Mouse (Mus musculus): ENCODE results near the gene St3gal3.

The St3gal3 gene

DNA sequence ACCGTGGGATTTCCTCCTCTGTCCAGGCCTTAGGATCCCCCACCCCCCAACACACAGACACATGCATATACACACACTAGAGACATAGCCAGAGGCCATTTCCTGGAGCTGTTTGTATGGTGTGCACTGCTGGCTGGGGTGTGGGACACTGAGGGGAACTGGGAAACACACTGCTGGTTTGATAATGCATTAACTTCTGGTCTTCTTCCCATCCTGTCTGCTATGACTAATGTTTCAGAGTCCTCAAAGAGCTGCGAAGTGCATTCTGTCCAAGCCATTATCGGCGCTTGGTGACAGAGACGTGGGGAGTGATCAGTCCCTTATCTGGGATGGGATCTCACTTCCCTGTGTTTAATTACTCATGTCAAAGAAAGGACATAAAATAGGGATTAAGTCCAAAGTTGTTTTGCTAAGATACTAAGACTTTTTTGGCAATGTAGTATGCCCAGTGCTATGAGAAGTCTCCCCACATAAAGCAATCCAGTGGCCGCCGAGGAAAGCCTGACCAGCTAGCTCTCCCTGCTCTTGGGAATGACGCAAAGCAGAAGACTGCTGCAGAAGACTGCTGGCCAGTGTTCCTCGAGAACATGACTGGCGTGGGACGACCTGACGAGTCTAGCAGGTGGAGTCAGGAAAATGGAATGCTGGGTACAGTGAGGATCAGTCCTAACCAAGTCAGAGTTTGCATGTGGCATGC, 85.0 kb downstream of the St3gal3 start:
- DNase-seq: no peak

GRCm38 (mm10) chr4:118044510-118044909, 90.2 kb downstream of the St3gal3 start:
- no peak for DNase-seq

DNA sequence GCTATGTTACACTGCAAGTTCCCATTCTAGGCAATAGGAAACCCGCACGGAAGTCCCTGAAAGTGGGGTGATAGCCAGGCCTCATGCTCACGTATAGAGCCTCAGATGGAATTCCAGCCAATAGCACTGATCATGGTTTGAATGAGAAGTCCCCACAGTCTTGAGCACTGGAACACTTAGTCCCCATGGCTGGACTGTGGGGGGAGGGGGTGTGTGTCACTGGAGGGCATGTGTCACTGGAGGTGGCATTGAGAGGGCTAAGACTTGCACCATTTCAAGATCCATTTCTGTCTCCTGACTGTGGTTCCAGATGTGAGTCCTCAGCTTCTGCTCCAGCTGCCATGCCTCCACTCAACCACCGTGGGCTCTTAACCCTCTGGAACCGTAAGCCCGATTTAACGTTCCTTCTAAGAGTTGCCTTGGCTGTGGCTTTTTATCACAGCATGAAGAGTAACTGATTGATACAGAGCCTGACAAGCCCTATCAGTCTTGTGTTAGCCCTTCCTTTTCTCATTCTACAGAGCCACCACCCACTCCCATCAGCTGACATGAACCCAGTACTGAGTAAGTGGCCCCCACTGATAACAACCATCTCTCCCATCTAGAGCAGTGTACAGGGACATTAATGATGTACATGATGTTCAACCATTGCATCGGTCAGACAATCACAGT, 91.2 kb downstream of the St3gal3 start:
- DNase-seq: no peak

GRCm38 (mm10) chr4:118042671-118043320, 91.9 kb downstream of the St3gal3 start:
- DNase-seq: peak; percentile 87

GRCm38 (mm10) chr4:118041145-118041544, 93.6 kb downstream of the St3gal3 start:
- no peak for DNase-seq

- DNase-seq: no peak
These were observed 94.1 kb downstream of the St3gal3 start for GRCm38 (mm10) chr4:118040650-118041049.

- DNase-seq: no peak
These were observed 94.8 kb downstream of the St3gal3 start for GRCm38 (mm10) chr4:118039964-118040363.

DNA sequence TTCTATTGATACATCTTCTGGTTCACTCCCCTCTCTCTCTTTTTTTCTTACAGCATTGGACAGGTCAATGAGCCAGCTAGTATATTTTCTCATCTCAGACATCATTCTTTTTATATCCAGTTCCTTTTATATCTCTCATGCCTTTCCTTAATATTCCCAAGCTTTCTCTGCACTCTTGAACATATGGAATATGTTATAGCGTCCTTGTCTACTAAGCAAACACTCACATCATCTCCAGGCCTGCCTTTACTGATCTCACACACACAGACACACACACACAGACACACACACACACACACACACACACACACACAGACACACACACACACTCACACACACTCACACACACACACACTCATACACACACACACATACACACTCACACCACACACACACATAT, 96.7 kb downstream of the St3gal3 start:
- no peak for DNase-seq

- DNase-seq: no peak
These were observed 97.3 kb downstream of the St3gal3 start for GRCm38 (mm10) chr4:118037406-118037805.

GRCm38 (mm10) chr4:118036531-118036930, 98.2 kb downstream of the St3gal3 start:
- no peak for DNase-seq

DNA sequence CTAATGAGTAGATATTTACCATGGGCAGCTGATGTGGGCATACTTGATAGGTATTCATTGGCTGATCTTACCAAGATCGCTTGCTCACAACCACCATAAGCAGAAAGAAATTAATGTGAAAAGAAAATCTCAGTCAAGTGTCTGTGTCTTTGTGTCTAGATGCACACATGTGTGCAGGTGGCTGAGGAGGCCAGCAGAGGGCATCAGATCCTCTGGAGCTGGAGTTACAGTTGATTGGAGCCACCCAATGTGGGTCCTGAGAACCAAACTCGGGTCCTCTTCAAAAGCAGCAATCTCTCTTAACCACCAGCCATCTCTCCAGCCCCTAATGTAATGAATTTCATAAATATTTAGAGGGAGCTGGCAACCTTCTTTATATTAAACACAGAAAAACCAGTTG, 99.6 kb downstream of the St3gal3 start:
- no peak for DNase-seq

- no peak for DNase-seq
These were observed 101.7 kb downstream of the St3gal3 start for GRCm38 (mm10) chr4:118033026-118033425.

DNA sequence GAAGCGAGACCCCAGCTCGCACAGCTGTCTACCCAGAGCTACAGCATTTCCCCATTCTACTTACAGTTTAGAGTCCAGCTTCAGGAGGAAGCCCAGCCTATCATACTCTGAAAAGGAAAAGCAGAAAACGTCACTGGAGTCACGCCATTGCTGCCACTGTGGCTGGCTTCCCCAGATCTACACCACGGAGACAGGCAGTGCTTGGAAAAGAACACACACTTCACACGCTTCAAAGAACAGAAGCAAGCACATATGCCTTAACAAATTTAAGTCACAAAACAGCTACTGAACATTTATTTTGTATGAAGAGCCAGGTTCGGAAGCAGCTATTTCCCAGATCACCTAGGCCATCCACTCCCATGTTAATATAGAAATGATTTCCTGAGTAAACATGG, 102.9 kb downstream of the St3gal3 start:
- DNase-seq: no peak

- peak; percentile 88 for DNase-seq
These were observed 103.5 kb downstream of the St3gal3 start for GRCm38 (mm10) chr4:118031132-118031775.

DNA sequence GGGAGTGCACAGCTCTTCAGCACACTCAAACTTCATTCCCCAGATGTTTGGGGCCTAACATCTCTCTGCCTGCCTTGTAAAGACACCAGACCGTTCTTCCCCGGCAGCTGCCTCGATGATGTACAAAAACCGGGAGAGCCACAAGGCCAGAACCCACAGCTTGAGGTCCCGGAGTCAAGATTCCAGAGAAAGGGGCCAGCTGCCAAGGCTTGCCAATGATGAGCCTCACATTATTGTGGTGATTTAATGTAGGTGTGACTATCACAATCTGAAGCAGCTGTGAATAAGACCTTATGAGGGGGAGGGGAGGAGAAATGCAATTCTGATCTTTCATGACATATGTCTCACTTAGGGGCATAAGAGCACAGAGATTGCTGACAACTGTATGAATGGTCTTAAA, 104.4 kb downstream of the St3gal3 start:
- DNase-seq: no peak

GRCm38 (mm10) chr4:118029892-118030291, 104.8 kb downstream of the St3gal3 start:
- no peak for DNase-seq

GRCm38 (mm10) chr4:118028994-118029393, 105.7 kb downstream of the St3gal3 start:
- peak; percentile 60 for DNase-seq

GRCm38 (mm10) chr4:118025931-118026330, 108.8 kb downstream of the St3gal3 start:
- peak; percentile 48 for DNase-seq

- DNase-seq: no peak
These were observed 109.3 kb downstream of the St3gal3 start for GRCm38 (mm10) chr4:118025381-118025780.

- DNase-seq: no peak
These were observed 111.9 kb downstream of the St3gal3 start for GRCm38 (mm10) chr4:118022811-118023210.

DNA sequence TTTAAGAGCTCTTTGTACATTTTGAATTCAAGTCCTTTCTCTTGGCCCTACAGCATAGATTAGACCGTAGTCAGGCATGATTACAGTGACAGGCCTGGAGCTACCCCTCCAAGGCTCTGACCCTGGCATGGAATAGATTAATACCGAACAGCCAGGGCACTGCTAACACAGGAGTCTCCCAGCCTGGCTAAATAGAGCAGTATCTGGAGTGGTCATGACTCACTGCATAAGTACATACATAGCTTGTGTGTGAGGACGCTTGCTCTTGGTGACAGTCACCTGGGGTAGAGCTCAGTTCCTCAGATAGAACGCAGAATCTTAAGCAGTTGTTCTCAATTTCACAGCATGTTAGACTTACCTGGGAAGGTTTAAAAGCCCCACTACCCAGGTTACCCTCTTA, 112.3 kb downstream of the St3gal3 start:
- no peak for DNase-seq

DNA sequence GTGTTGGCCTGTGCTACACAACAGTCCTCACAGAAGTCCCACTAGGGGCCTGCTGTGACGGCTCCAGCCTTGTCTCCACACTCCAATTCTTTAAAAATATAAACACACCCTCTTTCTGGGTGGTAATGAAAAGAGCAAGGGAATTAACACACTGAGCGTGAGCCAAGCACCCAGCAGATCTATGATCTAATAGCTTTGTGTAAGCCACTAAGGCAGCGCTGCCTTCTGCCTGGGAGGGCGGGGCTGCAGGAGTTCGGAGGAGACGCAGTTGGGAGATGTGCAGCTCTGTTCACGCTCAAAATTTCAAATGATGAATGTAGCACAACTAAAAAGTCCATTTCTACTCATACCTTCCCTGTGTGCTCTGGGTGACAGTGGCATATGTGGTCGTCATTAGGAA, 115.1 kb downstream of the St3gal3 start:
- no peak for DNase-seq

GRCm38 (mm10) chr4:118019218-118019617, 115.5 kb downstream of the St3gal3 start:
- DNase-seq: no peak
